Mouse (Mus musculus) MEL (cell line): Measurements from ENCODE around the gene Olfr54.
"Not testable (repeated sequence)": the region's sequence is repeated elsewhere in the genome, so short reads cannot be mapped to it uniquely, and the experiment has no call there.

Experiments
- BHLHE40 ChIP-seq: IDR thresholded peaks from 2 replicates; pipeline ENCODE4 v1.6.1; 2012; ENCODE audit warnings: low read depth, mild to moderate bottlenecking, inconsistent platforms, low read length, improper control_type of control experiment, borderline replicate concordance
- CHD2 ChIP-seq: IDR thresholded peaks from 2 replicates; pipeline ENCODE4 v1.6.1; 2011; ENCODE audit warnings: low read length, improper control_type of control experiment
- CTCF ChIP-seq, 3 experiments: IDR thresholded peaks in 2 of 3; conservative IDR thresholded peaks in 1 of 3; 2 replicates each; pipeline ENCODE4 v1.5.1; 2011 to 2012; ENCODE audit warnings: low read length in 3 of 3, low read depth in 2 of 3, mild to moderate bottlenecking in 2 of 3, improper control_type of control experiment in 1 of 3, inconsistent platforms in 1 of 3, mixed read lengths in 1 of 3, moderate library complexity in 1 of 3; ENCODE audit not compliant: control insufficient read depth in 1 of 3, insufficient read depth in 1 of 3, poor library complexity in 1 of 3, severe bottlenecking in 1 of 3
- EP300 ChIP-seq, 2 experiments: IDR thresholded peaks; 2 replicates each; pipeline ENCODE4 v1.6.1; 2011; ENCODE audit warnings: improper control_type of control experiment in 2 of 2, low read length in 2 of 2, low read depth in 1 of 2, mild to moderate bottlenecking in 1 of 2
- GATA1 ChIP-seq: IDR thresholded peaks from 2 replicates; pipeline ENCODE4 v1.6.1; 2011; ENCODE audit warnings: low read depth, low read length, improper control_type of control experiment
- HCFC1 ChIP-seq: IDR thresholded peaks from 2 replicates; pipeline ENCODE4 v1.6.1; 2012; ENCODE audit warnings: low read depth, mild to moderate bottlenecking, inconsistent platforms, low read length, improper control_type of control experiment, moderate library complexity
- JUND ChIP-seq: IDR thresholded peaks from 2 replicates; pipeline ENCODE4 v1.6.1; 2011; ENCODE audit warnings: low read depth, mild to moderate bottlenecking, improper control_type of control experiment, low read length
- KAT2A ChIP-seq: conservative IDR thresholded peaks from 2 replicates; pipeline ENCODE4 v1.6.1; 2012; ENCODE audit warnings: low read depth, low read length, improper control_type of control experiment, inconsistent platforms
- POLR2A ChIP-seq, 2 experiments: IDR thresholded peaks; 2 replicates each; pipeline ENCODE4 v1.6.1; 2011 to 2012; ENCODE audit warnings: low read length in 2 of 2, mild to moderate bottlenecking in 2 of 2, control low read depth in 1 of 2, improper control_type of control experiment in 1 of 2, low read depth in 1 of 2, moderate library complexity in 1 of 2; ENCODE audit not compliant: control insufficient read depth in 1 of 2, insufficient read depth in 1 of 2, poor library complexity in 1 of 2
- RCOR1 ChIP-seq: IDR thresholded peaks from 2 replicates; pipeline ENCODE4 v1.6.1; 2012; ENCODE audit warnings: low read depth, mild to moderate bottlenecking, inconsistent platforms, low read length, improper control_type of control experiment
- SMC3 ChIP-seq: IDR thresholded peaks from 2 replicates; pipeline ENCODE4 v1.6.1; 2011; ENCODE audit warnings: low read depth, low read length, improper control_type of control experiment
- TAL1 ChIP-seq: IDR thresholded peaks from 2 replicates; pipeline ENCODE4 v1.6.1; 2012; ENCODE audit warnings: mild to moderate bottlenecking, inconsistent platforms, low read length, moderate library complexity, mixed read lengths

DNA sequence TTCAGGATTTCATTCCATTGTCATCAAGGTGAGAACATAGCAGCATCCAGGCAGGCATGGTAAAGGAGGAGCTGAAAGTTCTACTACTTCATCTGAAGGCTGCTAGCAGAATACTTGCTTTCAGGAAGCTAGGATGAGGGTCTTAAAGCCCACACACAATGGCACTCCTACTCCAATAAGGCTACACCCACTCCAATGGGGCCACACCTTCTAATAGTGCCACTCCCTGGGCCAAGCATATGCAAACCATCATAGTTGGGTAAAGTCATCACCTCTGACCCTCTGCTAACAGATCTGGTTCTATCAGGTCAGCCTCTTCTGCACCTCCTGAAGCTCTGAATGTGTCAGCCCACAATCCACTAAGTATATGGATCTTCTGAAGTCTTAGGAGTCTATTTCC lies 20.1 kb downstream of the Olfr54 start:
- TF ChIP-seq BHLHE40; CTCF (IDR thresholded peaks at IDR 0.05 in 2 of 3, conservative IDR thresholded peaks at IDR 0.05 in 1 of 3; ENCODE audit: control insufficient read depth in 1 of 3, insufficient read depth in 1 of 3, low read depth in 2 of 3, low read length in 3 of 3, poor library complexity in 1 of 3, severe bottlenecking in 1 of 3); TAL1; JUND; CHD2; RCOR1; POLR2A (IDR thresholded peaks at IDR 0.05; ENCODE audit: control insufficient read depth in 1 of 2, insufficient read depth in 1 of 2, low read depth in 1 of 2, low read length in 2 of 2, poor library complexity in 1 of 2); HCFC1; GATA1; SMC3; KAT2A; EP300 (IDR thresholded peaks at IDR 0.05; ENCODE audit: low read depth in 1 of 2, low read length in 2 of 2): not testable (repeated sequence)
